Mouse (Mus musculus) CD4-positive, CD25-positive, alpha-beta regulatory T cell (primary cell): ENCODE measurements around the gene Crb3. TPM values are rescaled to one million over a fixed set of nuclear protein-coding genes. Genes with fewer than 3 reads are reported as not detected.

Source experiments
- polyA plus RNA-seq: library from polyadenylated mRNA; unstranded; fragments of 100-300 nt; shearing (Covaris generic); gene quantifications from one replicate; pipeline ENCODE4 v1.2.1, GENCODE M21; 2017

Gene Crb3
- polyA plus RNA-seq, result 1.1 TPM

GRCm38 (mm10) chr17:57058891-57059485 lies at the start of gene Crb3:
TSS of gene Crb3 (plus strand) at chr17:57059105.

GRCm38 (mm10) chr17:57011236-57012141 lies 47.4 kb upstream of the Crb3 start, which contains the start of the genes Gtf2f1 and Gm17949:
TSS of gene Gtf2f1 (minus strand) at chr17:57011288.
TSS of gene Gm17949 (plus strand) at chr17:57011469.

GRCm38 (mm10) chr17:57030931-57031660 lies 27.8 kb upstream of the Crb3 start, which contains the start of gene Khsrp:
TSS of gene Khsrp (minus strand) at chr17:57031522.

GRCm38 (mm10) chr17:57041554-57041953 lies 17.4 kb upstream of the Crb3 start, which contains the start of gene Slc25a41:
TSS of gene Slc25a41 (minus strand) at chr17:57041654.

GRCm38 (mm10) chr17:57059486-57059977 lies 627 bp downstream of the Crb3 start, which contains the start of gene Slc25a23:
TSS of gene Slc25a23 (minus strand) at chr17:57059863.

DNA sequence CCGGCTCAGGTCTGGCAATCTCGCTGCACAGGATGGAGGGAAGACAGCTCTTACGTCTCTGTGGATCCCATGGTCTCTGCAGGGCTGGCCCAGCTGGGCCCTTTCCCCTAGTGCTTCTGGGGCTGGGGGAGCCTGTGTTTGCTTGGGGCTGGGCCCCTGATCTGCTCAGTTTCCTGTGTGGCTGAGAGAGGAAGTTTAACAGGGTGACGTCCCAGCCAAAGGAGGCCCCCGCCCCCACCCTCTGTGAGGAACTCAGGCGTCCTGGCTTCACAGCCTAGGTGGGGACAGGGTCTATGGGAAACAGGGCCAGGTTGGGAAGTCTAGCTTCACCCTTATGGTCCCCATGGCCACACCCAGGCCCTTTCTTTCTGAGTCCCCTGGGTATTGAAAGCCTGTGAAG lies 19.4 kb downstream of the Crb3 start, which contains the start of gene Dennd1c:
Gene Dennd1c (minus strand): TSS at position 179 of the 400 bp plus-strand sequence.

GRCm38 (mm10) chr17:57087049-57087832 lies 28.3 kb downstream of the Crb3 start, which contains the start of gene Tubb4a:
TSS of gene Tubb4a (minus strand) at chr17:57087782.

GRCm38 (mm10) chr17:57105181-57106034 lies 46.5 kb downstream of the Crb3 start, which contains the start of gene Tnfsf9:
TSS of gene Tnfsf9 (plus strand) at chr17:57105325.

Other genes with a start within 250 kb of the Crb3 start
- 1.4 TPM for gene Rfx2, start 228.1 kb upstream of the Crb3 start, polyA plus RNA-seq
- gene Acsbg2, start 184.7 kb upstream of the Crb3 start, polyA plus RNA-seq, result not detected
- gene 1700061G19Rik, start 183.6 kb upstream of the Crb3 start, polyA plus RNA-seq, result 0.24 TPM
- 42.0 TPM for gene Mllt1, start 123.7 kb upstream of the Crb3 start, polyA plus RNA-seq
- not detected for gene Acer1, start 77.0 kb upstream of the Crb3 start, polyA plus RNA-seq
- 76.9 TPM for gene Clpp, start 68.8 kb upstream of the Crb3 start, polyA plus RNA-seq
- gene Alkbh7, start 61.8 kb upstream of the Crb3 start, polyA plus RNA-seq, result 34.2 TPM
- 1.6 TPM for gene Pspn, start 59.1 kb upstream of the Crb3 start, polyA plus RNA-seq
- 90.6 TPM for gene Gtf2f1, start 47.8 kb upstream of the Crb3 start, polyA plus RNA-seq
- 0.61 TPM for gene Gm17949, start 47.6 kb upstream of the Crb3 start, polyA plus RNA-seq
- 56.0 TPM for gene Khsrp, start 27.6 kb upstream of the Crb3 start, polyA plus RNA-seq
- gene Slc25a41, start 17.5 kb upstream of the Crb3 start, polyA plus RNA-seq, result not detected
- 7.9 TPM for gene Slc25a23, start 758 bp downstream of the Crb3 start, polyA plus RNA-seq
- 288 TPM for gene Dennd1c, start 19.4 kb downstream of the Crb3 start, polyA plus RNA-seq
- gene Tubb4a, start 28.7 kb downstream of the Crb3 start, polyA plus RNA-seq, result 1.8 TPM
- gene Tnfsf9, start 46.2 kb downstream of the Crb3 start, polyA plus RNA-seq, result 4.1 TPM
- 0.72 TPM for gene Cd70, start 90.7 kb downstream of the Crb3 start, polyA plus RNA-seq
- 3.4 TPM for gene Tnfsf14, start 135.1 kb downstream of the Crb3 start, polyA plus RNA-seq
- gene C3, start 169.0 kb downstream of the Crb3 start, polyA plus RNA-seq, result 0.56 TPM
- 82.5 TPM for gene Gpr108, start 189.3 kb downstream of the Crb3 start, polyA plus RNA-seq
- 4.9 TPM for gene Trip10, start 190.3 kb downstream of the Crb3 start, polyA plus RNA-seq
- 217 TPM for gene Vav1, start 220.0 kb downstream of the Crb3 start, polyA plus RNA-seq